Mouse (Mus musculus): Measurements from ENCODE around the gene Spib. TPM values are rescaled to one million over a fixed set of nuclear protein-coding genes. Genes with fewer than 3 reads are reported as not detected.

The Spib gene
- polyA plus RNA-seq, 1 experiment from 2014 or later, result not detected

- peak overlapping the region; percentile 92 for H3K9ac ChIP-seq (ENCODE audit: low read length)
- peaks cover 21% of the 10 kb centered on the region for H3K4me1 ChIP-seq (ENCODE audit: control insufficient read depth, insufficient read depth, low read length)
- peak overlapping the region; percentile 73 for H3K4me3 ChIP-seq (ENCODE audit: low read depth, low read length)
- under 1% methylated on average over 23 of the region's 26 CpGs for WGBS
- H3K27me3 ChIP-seq (replicated peaks; ENCODE audit: control insufficient read depth, insufficient read depth, low read length), result no peaks in the 10 kb centered on the region
- H3K36me3 ChIP-seq (ENCODE audit: control insufficient read depth, insufficient read depth, low read length), result peaks cover 28% of the 10 kb centered on the region
- DNase-seq (ENCODE audit: low spot score), result no peak
- peak overlapping the region; percentile 84 for H3K27ac ChIP-seq (ENCODE audit: low read depth, low read length)
- H3K9me3 ChIP-seq (replicated peaks; ENCODE audit: control insufficient read depth, low read length), result no peaks in the 10 kb centered on the region
- peak overlapping the region; percentile 82 for H3K4me2 ChIP-seq (ENCODE audit: low read length)
- ATAC-seq, result no peak
These were observed 35.1 kb downstream of the Spib start for GRCm38 (mm10) chr7:44496771-44497109.

- Histone ChIP-seq H3K4me2 (ENCODE audit: low read length) (peak within 1 kb of the TSS; percentile 82), H3K4me1 (ENCODE audit: control insufficient read depth, insufficient read depth, low read length) (peaks cover 21% of the 10 kb centered on the region), H3K27ac (ENCODE audit: low read depth, low read length) (peak within 1 kb of the TSS; percentile 97), H3K9me3 (replicated peaks; ENCODE audit: control insufficient read depth, low read length) (no peaks in the 10 kb centered on the region), H3K9ac (ENCODE audit: low read length) (peak within 1 kb of the TSS; percentile 95), H3K36me3 (ENCODE audit: control insufficient read depth, insufficient read depth, low read length) (peaks cover 33% of the 10 kb centered on the region), H3K4me3 (ENCODE audit: low read depth, low read length) (peak within 1 kb of the TSS; percentile 73), H3K27me3 (replicated peaks; ENCODE audit: control insufficient read depth, insufficient read depth, low read length) (no peaks in the 10 kb centered on the region)
- ATAC-seq, result peak; percentile 96
- 0% methylated on average over 57 of the region's 58 CpGs for WGBS
- DNase-seq (ENCODE audit: low spot score), result peak; percentile 99
These were observed 35.7 kb downstream of the Spib start, which contains the start of the genes Emc10 and Fam71e1 for GRCm38 (mm10) chr7:44495992-44496770. TSS of gene Emc10 (minus strand) at chr7:44496529. TSS of gene Fam71e1 (plus strand) at chr7:44496581.

GRCm38 (mm10) chr7:44495086-44495485 lies 36.8 kb downstream of the Spib start:
- peak overlapping the region; percentile 73 for H3K4me3 ChIP-seq (ENCODE audit: low read depth, low read length)
- WGBS, result 79% methylated on average over 7 of the region's 7 CpGs
- H3K27me3 ChIP-seq (replicated peaks; ENCODE audit: control insufficient read depth, insufficient read depth, low read length), result no peaks in the 10 kb centered on the region
- H3K4me2 ChIP-seq (ENCODE audit: low read length), result peak overlapping the region; percentile 80
- DNase-seq (ENCODE audit: low spot score), result no peak
- peaks cover 44% of the 10 kb centered on the region for H3K36me3 ChIP-seq (ENCODE audit: control insufficient read depth, insufficient read depth, low read length)
- H3K9ac ChIP-seq (ENCODE audit: low read length), result peak overlapping the region; percentile 95
- H3K27ac ChIP-seq (ENCODE audit: low read depth, low read length), result no peak overlapping the region
- H3K9me3 ChIP-seq (replicated peaks; ENCODE audit: control insufficient read depth, low read length), result no peaks in the 10 kb centered on the region
- ATAC-seq, result no peak
- peaks cover 21% of the 10 kb centered on the region for H3K4me1 ChIP-seq (ENCODE audit: control insufficient read depth, insufficient read depth, low read length)

GRCm38 (mm10) chr7:44494681-44495080 lies 37.2 kb downstream of the Spib start:
- Histone ChIP-seq H3K9ac (ENCODE audit: low read length) (peak overlapping the region; percentile 35; the same call in 1 of the 2 replicates), H3K4me1 (ENCODE audit: control insufficient read depth, insufficient read depth, low read length) (peaks cover 21% of the 10 kb centered on the region), H3K9me3 (replicated peaks; ENCODE audit: control insufficient read depth, low read length) (no peaks in the 10 kb centered on the region), H3K36me3 (ENCODE audit: control insufficient read depth, insufficient read depth, low read length) (peaks cover 48% of the 10 kb centered on the region), H3K4me2 (ENCODE audit: low read length) (peak overlapping the region; percentile 7; the same call in 1 of the 2 replicates), H3K27ac (ENCODE audit: low read depth, low read length) (no peak overlapping the region), H3K4me3 (ENCODE audit: low read depth, low read length) (no peak overlapping the region), H3K27me3 (replicated peaks; ENCODE audit: control insufficient read depth, insufficient read depth, low read length) (no peaks in the 10 kb centered on the region)
- DNase-seq (ENCODE audit: low spot score) (no peak), ATAC-seq (no peak)
- 90% methylated on average over 12 of the region's 12 CpGs for whole genome bisulfite sequencing

- H3K36me3 ChIP-seq (ENCODE audit: control insufficient read depth, insufficient read depth, low read length), result peaks cover 67% of the 10 kb centered on the region
- no peak for ATAC-seq
- WGBS, result 91% methylated on average over 21 of the region's 21 CpGs
- H3K27ac ChIP-seq (ENCODE audit: low read depth, low read length), result no peak overlapping the region
- no peaks in the 10 kb centered on the region for H3K9me3 ChIP-seq (replicated peaks; ENCODE audit: control insufficient read depth, low read length)
- H3K4me3 ChIP-seq (ENCODE audit: low read depth, low read length), result no peak overlapping the region
- no peak overlapping the region for H3K9ac ChIP-seq (ENCODE audit: low read length)
- H3K4me1 ChIP-seq (ENCODE audit: control insufficient read depth, insufficient read depth, low read length), result peaks cover 18% of the 10 kb centered on the region
- no peak for DNase-seq (ENCODE audit: low spot score)
- no peak overlapping the region for H3K4me2 ChIP-seq (ENCODE audit: low read length)
- no peaks in the 10 kb centered on the region for H3K27me3 ChIP-seq (replicated peaks; ENCODE audit: control insufficient read depth, insufficient read depth, low read length)
These were observed 39.6 kb downstream of the Spib start for GRCm38 (mm10) chr7:44492166-44492826.

- DNase-seq (ENCODE audit: low spot score) (no peak), ATAC-seq (no peak)
- Histone ChIP-seq H3K9me3 (replicated peaks; ENCODE audit: control insufficient read depth, low read length) (no peaks in the 10 kb centered on the region), H3K27me3 (replicated peaks; ENCODE audit: control insufficient read depth, insufficient read depth, low read length) (no peaks in the 10 kb centered on the region), H3K4me2 (ENCODE audit: low read length) (no peak overlapping the region), H3K9ac (ENCODE audit: low read length) (no peak overlapping the region), H3K4me3 (ENCODE audit: low read depth, low read length) (no peak overlapping the region), H3K36me3 (ENCODE audit: control insufficient read depth, insufficient read depth, low read length) (peaks cover 67% of the 10 kb centered on the region), H3K27ac (ENCODE audit: low read depth, low read length) (no peak overlapping the region), H3K4me1 (ENCODE audit: control insufficient read depth, insufficient read depth, low read length) (peaks cover 14% of the 10 kb centered on the region)
- 100% methylated on average over 5 of the region's 5 CpGs for WGBS
These were observed 40.5 kb downstream of the Spib start for GRCm38 (mm10) chr7:44491391-44491790.

- H3K9ac ChIP-seq (ENCODE audit: low read length), result no peak overlapping the region
- no peaks in the 10 kb centered on the region for H3K9me3 ChIP-seq (replicated peaks; ENCODE audit: control insufficient read depth, low read length)
- WGBS, result 82% methylated on average over 4 of the region's 4 CpGs
- peaks cover 10% of the 10 kb centered on the region for H3K4me1 ChIP-seq (ENCODE audit: control insufficient read depth, insufficient read depth, low read length)
- no peak overlapping the region for H3K27ac ChIP-seq (ENCODE audit: low read depth, low read length)
- H3K4me3 ChIP-seq (ENCODE audit: low read depth, low read length), result no peak overlapping the region
- no peak overlapping the region for H3K4me2 ChIP-seq (ENCODE audit: low read length)
- ATAC-seq (no peak), DNase-seq (ENCODE audit: low spot score) (no peak)
- no peaks in the 10 kb centered on the region for H3K27me3 ChIP-seq (replicated peaks; ENCODE audit: control insufficient read depth, insufficient read depth, low read length)
- H3K36me3 ChIP-seq (ENCODE audit: control insufficient read depth, insufficient read depth, low read length), result peaks cover 67% of the 10 kb centered on the region
These were observed 41.6 kb downstream of the Spib start for GRCm38 (mm10) chr7:44490281-44490680.

- peaks cover 56% of the 10 kb centered on the region for H3K36me3 ChIP-seq (ENCODE audit: control insufficient read depth, insufficient read depth, low read length)
- H3K9ac ChIP-seq (ENCODE audit: low read length), result no peak overlapping the region
- no peak overlapping the region for H3K4me2 ChIP-seq (ENCODE audit: low read length)
- no peak overlapping the region for H3K27ac ChIP-seq (ENCODE audit: low read depth, low read length)
- DNase-seq (ENCODE audit: low spot score) (no peak), ATAC-seq (no peak)
- no peaks in the 10 kb centered on the region for H3K9me3 ChIP-seq (replicated peaks; ENCODE audit: control insufficient read depth, low read length)
- no peaks in the 10 kb centered on the region for H3K4me1 ChIP-seq (ENCODE audit: control insufficient read depth, insufficient read depth, low read length)
- H3K4me3 ChIP-seq (ENCODE audit: low read depth, low read length), result no peak overlapping the region
- 92% methylated on average over 8 of the region's 8 CpGs for WGBS
- no peaks in the 10 kb centered on the region for H3K27me3 ChIP-seq (replicated peaks; ENCODE audit: control insufficient read depth, insufficient read depth, low read length)
These were observed 43.3 kb downstream of the Spib start for GRCm38 (mm10) chr7:44488545-44488944.

GRCm38 (mm10) chr7:44487936-44488335 lies 43.9 kb downstream of the Spib start:
- DNase-seq (ENCODE audit: low spot score), result no peak
- ATAC-seq, result no peak
- Histone ChIP-seq H3K4me1 (ENCODE audit: control insufficient read depth, insufficient read depth, low read length) (no peaks in the 10 kb centered on the region), H3K4me2 (ENCODE audit: low read length) (no peak overlapping the region), H3K27me3 (replicated peaks; ENCODE audit: control insufficient read depth, insufficient read depth, low read length) (no peaks in the 10 kb centered on the region), H3K36me3 (ENCODE audit: control insufficient read depth, insufficient read depth, low read length) (peaks cover 51% of the 10 kb centered on the region), H3K9me3 (replicated peaks; ENCODE audit: control insufficient read depth, low read length) (no peaks in the 10 kb centered on the region), H3K9ac (ENCODE audit: low read length) (no peak overlapping the region), H3K4me3 (ENCODE audit: low read depth, low read length) (no peak overlapping the region), H3K27ac (ENCODE audit: low read depth, low read length) (no peak overlapping the region)
- 88% methylated on average over 7 of the region's 7 CpGs for WGBS
